Mouse (Mus musculus) lung, adult 2 months (tissue): ENCODE results near the gene BC037034.

Experiments used
- CTCF ChIP-seq: fragments of 200-500 bp; IDR thresholded peaks from 2 replicates; pipeline ENCODE4 v1.5.1; 2011; ENCODE audit warnings: mild to moderate bottlenecking, low read length, control low read depth; ENCODE audit not compliant: insufficient read depth
- POLR2A ChIP-seq: fragments of 200-500 bp; IDR thresholded peaks from 2 replicates; pipeline ENCODE4 v1.6.1; 2011; ENCODE audit warnings: low read depth, mild to moderate bottlenecking, control low read depth, low read length, borderline replicate concordance; ENCODE audit errors: extremely low read depth

DNA sequence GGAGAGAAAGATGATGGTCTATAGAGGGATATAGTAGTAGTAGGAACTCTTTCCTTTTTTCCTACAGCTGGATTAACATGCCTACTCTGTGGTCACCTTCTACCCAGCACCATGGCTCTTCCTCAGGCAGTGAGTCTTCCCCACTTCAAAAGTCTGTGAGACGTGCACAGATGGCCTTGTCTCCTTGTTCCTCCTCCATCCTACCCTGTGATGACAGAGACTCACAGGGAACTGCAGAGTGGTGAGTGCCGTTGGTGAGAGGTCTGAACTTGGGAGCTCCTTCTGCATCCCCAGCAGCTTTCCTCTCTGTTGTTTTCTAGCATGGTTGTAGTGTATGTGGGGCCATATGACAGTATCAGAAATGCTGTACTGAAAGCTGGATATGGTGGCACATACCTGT lies 18.0 kb upstream of the BC037034 start:
- no peak for TF ChIP-seq CTCF
- no peak for TF ChIP-seq POLR2A
